Mouse (Mus musculus): ENCODE results near the gene Dcun1d4. TPM values are rescaled to one million over a fixed set of nuclear protein-coding genes. Genes with fewer than 3 reads are reported as not detected.

Dcun1d4 gene
- polyA plus RNA-seq, 1 experiment = 5.3 TPM

DNA sequence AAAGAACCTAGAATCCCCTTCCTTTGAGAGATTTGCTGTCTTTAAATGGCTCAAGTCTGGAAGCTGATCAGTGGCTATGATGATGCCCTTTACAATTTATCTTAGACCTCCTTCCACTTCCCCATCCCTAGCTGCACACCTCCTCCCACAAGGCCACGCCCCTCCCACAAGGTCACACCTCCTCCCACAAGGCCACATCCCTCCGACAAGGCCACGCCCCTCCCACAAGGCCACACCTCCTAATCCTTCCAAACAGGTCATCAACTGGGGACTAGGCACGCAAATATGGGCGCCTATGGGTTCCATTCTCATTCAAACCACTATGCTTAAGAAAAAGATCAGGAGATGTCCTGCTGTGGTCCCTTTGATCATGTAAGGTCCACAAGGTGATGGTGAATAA is 88.4 kb downstream of the Dcun1d4 start:
- Histone ChIP-seq H3K79me2 (ENCODE audit: control insufficient read depth, insufficient read depth) (no peaks in the 10 kb centered on the region), H3K27me3 (ENCODE audit: control insufficient read depth, insufficient read depth, insufficient read length) (peaks cover 2% of the 10 kb centered on the region), H3K4me3 (no peak overlapping the region), H3K4me2 (ENCODE audit: low read depth) (no peak overlapping the region), H3ac (ENCODE audit: control insufficient read depth, insufficient read length) (no peak overlapping the region), H3K36me3 (ENCODE audit: control insufficient read depth, insufficient read depth) (no peaks in the 10 kb centered on the region)
- TF ChIP-seq E2F4 (IDR thresholded peaks at IDR 0.05; ENCODE audit: insufficient read depth) (no peak), TCF3 (IDR thresholded peaks at IDR 0.05; ENCODE audit: insufficient read length, low read depth) (no peak), POLR2A (IDR thresholded peaks at IDR 0.05; ENCODE audit: insufficient read length, low read depth) (no peak), SRF (IDR thresholded peaks at IDR 0.05; ENCODE audit: control insufficient read depth, insufficient read length, low read depth) (no peak), REST (IDR thresholded peaks at IDR 0.05; ENCODE audit: insufficient read depth, insufficient read length) (no peak)

DNA sequence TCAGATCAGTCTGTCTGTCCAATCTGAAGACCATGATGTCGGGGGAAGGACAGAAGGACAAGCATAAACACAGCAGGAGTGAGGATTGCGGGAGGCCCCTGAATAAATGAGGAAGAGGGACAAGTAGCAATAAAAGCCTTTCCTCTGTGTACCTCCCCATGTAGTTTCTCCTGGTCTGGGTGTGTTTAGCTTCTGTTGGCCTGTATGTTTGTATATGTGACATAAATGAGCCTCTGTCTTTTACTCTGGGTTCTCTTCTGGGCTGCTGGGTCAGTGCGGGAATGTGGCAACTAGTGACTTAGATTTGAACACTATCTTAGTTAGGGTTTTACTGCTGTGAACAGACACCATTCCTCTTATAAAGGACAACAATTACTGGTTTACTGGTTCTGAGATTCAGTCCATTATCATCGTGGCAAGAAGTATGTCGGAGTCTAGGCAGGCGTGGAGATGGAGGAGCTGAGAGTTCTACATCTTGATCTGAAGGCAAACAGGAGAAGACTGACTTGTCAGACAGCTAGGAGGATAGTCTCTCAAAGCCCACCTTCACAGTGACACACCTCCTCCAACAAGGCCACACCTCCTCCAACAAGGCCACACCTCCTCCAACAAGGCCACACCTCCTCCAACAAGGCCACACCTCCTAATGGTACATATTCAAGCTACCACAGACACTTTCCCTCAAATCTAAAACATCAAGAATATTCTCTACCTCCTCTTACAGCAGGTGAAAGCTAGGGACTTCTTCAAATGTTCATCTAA is 90.8 kb downstream of the Dcun1d4 start:
- Histone ChIP-seq H3ac (ENCODE audit: control insufficient read depth, insufficient read length) (no peak overlapping the region), H3K4me3 (no peak overlapping the region), H3K79me2 (ENCODE audit: control insufficient read depth, insufficient read depth) (no peaks in the 10 kb centered on the region), H3K27me3 (ENCODE audit: control insufficient read depth, insufficient read depth, insufficient read length) (peaks cover 8% of the 10 kb centered on the region), H3K4me2 (ENCODE audit: low read depth) (no peak overlapping the region), H3K36me3 (ENCODE audit: control insufficient read depth, insufficient read depth) (no peaks in the 10 kb centered on the region)
- no peak for TF ChIP-seq USF1 (IDR thresholded peaks at IDR 0.05; ENCODE audit: low read depth)
- TF ChIP-seq POLR2A (IDR thresholded peaks at IDR 0.05; ENCODE audit: insufficient read length, low read depth) = no peak
- TF ChIP-seq E2F4 (IDR thresholded peaks at IDR 0.05; ENCODE audit: insufficient read depth) = no peak
- no peak for TF ChIP-seq POLR2AphosphoS2 (IDR thresholded peaks at IDR 0.05; ENCODE audit: insufficient read length, low read depth)
- TF ChIP-seq REST (IDR thresholded peaks at IDR 0.05; ENCODE audit: insufficient read depth, insufficient read length) = no peak
- TF ChIP-seq TCF12 (IDR thresholded peaks at IDR 0.05; ENCODE audit: insufficient read depth, poor library complexity, severe bottlenecking) = no peak
- no peak for TF ChIP-seq MAX (IDR thresholded peaks at IDR 0.05; ENCODE audit: low read depth)
- no peak for TF ChIP-seq CEBPB (IDR thresholded peaks at IDR 0.05; ENCODE audit: insufficient read depth, poor library complexity, severe bottlenecking)
- TF ChIP-seq MYOG (IDR thresholded peaks at IDR 0.05; ENCODE audit: control insufficient read depth in 1 of 3, insufficient read depth in 1 of 3, insufficient read length in 2 of 3, low read depth in 2 of 3) = no peak
- no peak for TF ChIP-seq MYOD1 (IDR thresholded peaks at IDR 0.05; ENCODE audit: control insufficient read depth in 1 of 3, insufficient read length in 2 of 3, low read depth in 2 of 3)
- TF ChIP-seq SRF (IDR thresholded peaks at IDR 0.05; ENCODE audit: control insufficient read depth, insufficient read length, low read depth) = no peak
- no peak for TF ChIP-seq TCF3 (IDR thresholded peaks at IDR 0.05; ENCODE audit: insufficient read length, low read depth)

DNA sequence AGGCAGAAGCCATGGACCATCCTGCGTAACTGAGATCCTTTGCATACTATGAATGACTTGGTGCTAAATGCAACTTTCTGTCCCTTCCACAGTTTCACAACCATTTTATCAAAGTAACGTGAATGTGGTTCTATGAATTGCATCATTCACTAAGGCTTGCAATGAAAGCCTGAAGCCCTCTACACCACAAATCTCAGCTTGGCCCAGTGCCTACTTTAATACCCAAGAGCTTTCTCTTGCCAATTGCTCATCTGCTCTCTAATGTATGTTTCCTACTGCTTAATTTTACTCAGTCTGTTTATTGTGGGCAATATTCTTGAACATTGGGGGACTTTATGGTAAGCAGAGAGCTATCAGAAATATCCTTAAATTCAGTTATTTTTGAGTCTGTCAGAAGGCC is 92.0 kb downstream of the Dcun1d4 start:
- no peaks in the 10 kb centered on the region for H3K36me3 ChIP-seq (ENCODE audit: control insufficient read depth, insufficient read depth)
- peaks cover 8% of the 10 kb centered on the region for H3K27me3 ChIP-seq (ENCODE audit: control insufficient read depth, insufficient read depth, insufficient read length)
- no peak overlapping the region for H3ac ChIP-seq (ENCODE audit: control insufficient read depth, insufficient read length)
- no peak overlapping the region for H3K4me3 ChIP-seq
- H3K4me2 ChIP-seq (ENCODE audit: low read depth) = no peak overlapping the region
- no peak for TF ChIP-seq REST (IDR thresholded peaks at IDR 0.05; ENCODE audit: insufficient read depth, insufficient read length)
- TF ChIP-seq MYOD1 (IDR thresholded peaks at IDR 0.05; ENCODE audit: control insufficient read depth in 1 of 3, insufficient read length in 2 of 3, low read depth in 2 of 3) = no peak
- TF ChIP-seq CEBPB (IDR thresholded peaks at IDR 0.05; ENCODE audit: insufficient read depth, poor library complexity, severe bottlenecking) = no peak
- TF ChIP-seq TCF3 (IDR thresholded peaks at IDR 0.05; ENCODE audit: insufficient read length, low read depth) = no peak
- TF ChIP-seq POLR2A (IDR thresholded peaks at IDR 0.05; ENCODE audit: insufficient read length, low read depth) = no peak
- no peak for TF ChIP-seq TCF12 (IDR thresholded peaks at IDR 0.05; ENCODE audit: insufficient read depth, poor library complexity, severe bottlenecking)
- TF ChIP-seq MAX (IDR thresholded peaks at IDR 0.05; ENCODE audit: low read depth) = no peak
- TF ChIP-seq USF1 (IDR thresholded peaks at IDR 0.05; ENCODE audit: low read depth) = no peak
- TF ChIP-seq SRF (IDR thresholded peaks at IDR 0.05; ENCODE audit: control insufficient read depth, insufficient read length, low read depth) = no peak
- TF ChIP-seq POLR2AphosphoS2 (IDR thresholded peaks at IDR 0.05; ENCODE audit: insufficient read length, low read depth) = no peak
- TF ChIP-seq MYOG (IDR thresholded peaks at IDR 0.05; ENCODE audit: control insufficient read depth in 1 of 3, insufficient read depth in 1 of 3, insufficient read length in 2 of 3, low read depth in 2 of 3) = no peak
- no peak for TF ChIP-seq E2F4 (IDR thresholded peaks at IDR 0.05; ENCODE audit: insufficient read depth)
- H3K79me2 ChIP-seq (ENCODE audit: control insufficient read depth, insufficient read depth) = no peaks in the 10 kb centered on the region

DNA sequence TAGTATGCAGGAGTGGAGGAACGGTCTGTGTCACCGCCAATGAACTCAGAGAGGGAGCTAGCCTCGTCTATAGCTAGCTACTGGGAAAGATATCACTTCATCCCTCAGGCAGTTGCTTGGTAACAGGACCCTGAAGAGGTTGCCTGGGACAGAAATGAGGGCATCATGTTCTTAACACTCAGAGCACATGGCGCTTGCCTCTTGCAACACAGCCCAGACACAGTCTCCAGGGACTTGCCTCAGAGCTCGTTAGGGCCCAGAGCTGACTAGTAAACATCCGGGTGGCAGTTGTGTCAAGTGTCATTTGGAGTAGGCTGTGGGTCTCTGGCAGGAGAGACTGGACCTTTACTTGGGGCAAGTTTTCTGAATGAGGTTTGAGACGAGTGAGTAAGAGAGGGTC is 93.0 kb downstream of the Dcun1d4 start:
- H3K27me3 ChIP-seq (ENCODE audit: control insufficient read depth, insufficient read depth, insufficient read length) = peaks cover 8% of the 10 kb centered on the region
- no peaks in the 10 kb centered on the region for H3K79me2 ChIP-seq (ENCODE audit: control insufficient read depth, insufficient read depth)
- no peak overlapping the region for H3ac ChIP-seq (ENCODE audit: control insufficient read depth, insufficient read length)
- H3K36me3 ChIP-seq (ENCODE audit: control insufficient read depth, insufficient read depth) = no peaks in the 10 kb centered on the region
- no peak overlapping the region for H3K4me2 ChIP-seq (ENCODE audit: low read depth)
- no peak overlapping the region for H3K4me3 ChIP-seq
- no peak for TF ChIP-seq USF1 (IDR thresholded peaks at IDR 0.05; ENCODE audit: low read depth)
- no peak for TF ChIP-seq POLR2A (IDR thresholded peaks at IDR 0.05; ENCODE audit: insufficient read length, low read depth)
- no peak for TF ChIP-seq MAX (IDR thresholded peaks at IDR 0.05; ENCODE audit: low read depth)
- no peak for TF ChIP-seq MYOD1 (IDR thresholded peaks at IDR 0.05; ENCODE audit: control insufficient read depth in 1 of 3, insufficient read length in 2 of 3, low read depth in 2 of 3)
- no peak for TF ChIP-seq TCF3 (IDR thresholded peaks at IDR 0.05; ENCODE audit: insufficient read length, low read depth)
- TF ChIP-seq CEBPB (IDR thresholded peaks at IDR 0.05; ENCODE audit: insufficient read depth, poor library complexity, severe bottlenecking) = no peak
- no peak for TF ChIP-seq E2F4 (IDR thresholded peaks at IDR 0.05; ENCODE audit: insufficient read depth)
- no peak for TF ChIP-seq TCF12 (IDR thresholded peaks at IDR 0.05; ENCODE audit: insufficient read depth, poor library complexity, severe bottlenecking)
- TF ChIP-seq MYOG (IDR thresholded peaks at IDR 0.05; ENCODE audit: control insufficient read depth in 1 of 3, insufficient read depth in 1 of 3, insufficient read length in 2 of 3, low read depth in 2 of 3) = no peak
- no peak for TF ChIP-seq POLR2AphosphoS2 (IDR thresholded peaks at IDR 0.05; ENCODE audit: insufficient read length, low read depth)
- no peak for TF ChIP-seq REST (IDR thresholded peaks at IDR 0.05; ENCODE audit: insufficient read depth, insufficient read length)
- no peak for TF ChIP-seq SRF (IDR thresholded peaks at IDR 0.05; ENCODE audit: control insufficient read depth, insufficient read length, low read depth)

Data from myocyte (in vitro differentiated cells).